In the genomic region with DNA sequence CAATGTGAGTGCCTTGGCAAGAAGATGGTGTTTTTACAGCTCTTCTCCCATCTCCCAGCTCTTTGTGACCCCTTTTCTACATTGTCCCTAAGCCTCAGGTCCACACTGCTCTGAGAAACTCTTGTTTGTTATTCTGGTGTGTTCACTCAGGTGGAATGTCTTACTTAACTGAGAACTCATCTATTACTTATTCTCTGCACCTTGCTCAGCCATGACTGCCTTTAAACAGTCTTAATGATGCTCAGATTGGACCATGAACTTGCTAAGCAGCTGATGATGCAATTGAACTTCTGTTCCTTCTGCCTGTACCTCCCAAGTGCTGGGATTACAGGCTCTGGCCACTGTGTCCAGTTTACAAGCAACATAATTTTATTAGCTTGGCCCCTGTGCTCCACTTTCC, we compare ENCODE assay signal across 10 mouse cellular contexts.
"Had no signal": no experiment of that assay in that cellular context is flagged by ENCODE, and none has a peak within 500 bp of the region (broad histone marks: within the 10 kb centered on the region; RNA-seq: fewer than 3 reads in every experiment).

No protein-coding gene starts in this region.

- DNase-seq: layer of hippocampus, postnatal 36 days; liver, embryonic 13.5 days; lung, adult 2 months; lung, postnatal 14 days; lung, postnatal 4 days; midbrain, embryonic 14.5 days; right cerebral cortex, postnatal 25 days; spleen, adult 18-20 months; thymus, adult 18-20 months; thymus, postnatal 36 days had no signal
